Mouse (Mus musculus) testis, postnatal 10 days (tissue): ENCODE measurements around the gene Plxnb3.
"Not testable (repeated sequence)": the region's sequence is repeated elsewhere in the genome, so short reads cannot be mapped to it uniquely, and the experiment has no call there.

ENCODE experiments used
- DNase-seq: peaks from one replicate; pipeline ENCODE4 v3.0.0; 2021; ENCODE audit warnings: low spot score

Plxnb3 gene

DNA sequence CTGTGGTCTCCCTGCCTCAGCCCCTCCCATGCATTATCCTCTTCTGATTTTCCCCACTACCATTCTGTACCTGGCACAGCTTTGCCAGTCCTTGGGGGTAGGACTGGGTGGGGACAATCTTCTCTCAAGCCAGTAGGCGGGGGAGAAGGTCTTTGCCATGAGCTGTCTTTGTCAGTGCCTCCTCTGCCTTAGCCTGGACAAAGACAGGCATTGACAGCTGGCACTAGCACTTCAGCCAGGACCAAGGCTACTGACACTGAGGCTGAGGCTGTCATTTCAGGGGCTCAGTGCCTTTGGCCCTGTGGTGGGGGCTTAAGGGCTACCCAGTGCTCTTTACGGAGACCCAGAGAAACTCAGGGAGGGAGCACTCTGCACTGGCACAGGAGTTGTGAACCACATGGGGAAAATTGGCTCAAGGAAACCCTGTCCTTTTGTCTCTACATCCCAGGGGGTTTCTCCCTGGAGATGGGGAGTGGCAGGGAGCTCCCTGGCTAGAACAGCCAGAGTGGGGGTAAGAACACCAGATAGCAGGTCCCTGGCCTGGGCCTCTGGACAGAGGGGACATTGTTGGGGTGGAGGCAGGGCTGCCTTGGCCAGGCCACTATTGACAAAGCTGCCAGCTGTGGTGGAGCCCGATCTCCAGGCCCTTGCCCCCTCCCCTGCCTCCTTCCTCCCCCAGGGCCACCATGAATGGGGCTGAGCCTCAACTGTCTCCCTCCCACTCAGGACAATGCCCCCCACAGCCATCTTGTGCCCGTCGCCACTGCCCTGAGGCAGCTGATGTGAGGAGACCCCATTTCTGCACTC, at the start of gene Plxnb3:
Gene Plxnb3 (plus strand): TSS at position 757 of the 807 bp plus-strand sequence.
- DNase-seq, result no peak

DNA sequence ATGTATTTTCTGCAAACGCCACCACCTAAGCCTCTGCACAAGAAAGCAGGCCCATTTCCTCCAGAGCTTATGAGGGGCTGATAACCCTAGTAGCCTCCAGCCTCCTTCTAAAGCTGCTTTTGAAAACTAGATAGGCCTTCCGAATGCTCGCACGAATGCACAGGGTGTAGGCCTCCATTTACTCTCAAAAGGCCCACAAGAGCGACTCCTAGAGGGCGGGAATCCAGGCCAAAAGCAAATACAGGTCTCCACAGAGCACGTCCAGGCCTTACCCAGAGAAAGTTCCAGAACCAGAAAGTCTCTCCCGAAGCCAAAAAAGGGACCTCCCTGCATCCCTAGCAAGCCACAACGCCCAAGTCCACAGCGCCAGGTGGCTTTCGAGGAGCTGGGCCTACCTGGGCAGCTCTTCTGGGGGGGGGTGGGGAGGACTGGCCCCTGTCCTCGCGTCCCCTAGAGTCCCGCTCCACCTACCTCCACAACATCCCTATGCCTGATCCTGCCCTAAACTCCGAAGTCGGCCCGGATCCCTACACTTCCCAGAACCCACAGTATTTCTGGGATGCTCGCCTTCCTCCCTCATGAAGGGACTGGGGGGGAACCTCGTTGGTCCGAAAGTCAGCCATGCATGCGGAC, 41.3 kb upstream of the Plxnb3 start:
- DNase-seq, result peak; percentile 57

DNA sequence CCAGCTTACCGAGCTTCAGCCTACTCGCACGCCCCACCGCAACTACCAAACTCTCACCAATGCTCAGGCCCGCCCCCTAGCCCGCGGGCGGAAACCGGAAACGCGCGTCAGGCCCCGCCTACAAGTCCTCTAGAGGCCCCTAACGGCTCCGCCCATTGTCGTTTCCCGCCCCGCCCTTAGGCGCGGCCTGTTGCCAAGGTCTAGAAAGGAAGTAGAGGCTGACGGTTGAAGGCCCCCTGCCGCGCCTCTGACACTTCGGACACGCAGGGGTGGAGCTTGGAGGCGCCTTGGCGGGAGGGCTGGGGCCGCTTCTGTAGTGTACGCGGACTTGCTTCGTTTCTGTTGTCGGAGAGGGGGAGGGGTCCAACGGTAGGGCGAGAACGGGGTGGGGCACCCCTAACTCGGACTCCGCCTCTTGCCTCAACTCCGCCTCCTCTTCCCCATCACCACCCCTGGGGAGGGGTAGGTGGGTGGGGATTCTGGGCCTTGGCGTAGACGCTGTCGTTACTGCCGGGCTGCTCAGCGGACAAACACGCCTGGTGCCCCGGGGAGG, 40.7 kb upstream of the Plxnb3 start, which contains the start of the genes Bcap31 and Abcd1:
Gene Bcap31 (minus strand): TSS at position 67 of the 553 bp plus-strand sequence.
Gene Abcd1 (plus strand): TSS at position 489 of the 553 bp plus-strand sequence.
- DNase-seq, result peak; percentile 95

- DNase-seq, result peak; percentile 42
Measured at GRCm38 (mm10) chrX:73716709-73717545, 40.0 kb upstream of the Plxnb3 start.

- peak; percentile 42 for DNase-seq
Measured at GRCm38 (mm10) chrX:73717667-73718066, 39.2 kb upstream of the Plxnb3 start.

DNA sequence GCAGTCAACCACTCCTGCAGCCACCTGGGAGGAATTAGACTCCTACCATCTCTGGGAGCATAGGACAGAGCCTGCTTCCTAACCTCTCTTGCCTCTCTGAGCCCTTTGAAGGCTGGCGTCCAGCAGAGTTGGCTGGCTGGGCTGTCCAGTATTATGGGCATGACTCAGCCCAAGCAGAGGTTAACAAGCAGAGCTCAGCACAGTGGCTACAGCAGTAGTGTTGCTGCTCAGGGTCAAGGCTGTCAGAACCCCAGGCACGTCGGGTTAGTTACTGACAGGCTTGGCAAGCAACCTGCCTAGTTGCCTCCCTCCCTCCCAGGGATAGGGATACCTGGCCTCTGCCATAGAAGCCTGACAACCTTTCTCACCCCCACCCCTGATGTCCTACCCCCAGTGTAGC, 38.6 kb upstream of the Plxnb3 start:
- DNase-seq, result no peak

GRCm38 (mm10) chrX:73718686-73719362, 38.1 kb upstream of the Plxnb3 start:
- DNase-seq, result peak; percentile 55

GRCm38 (mm10) chrX:73730908-73731307, 26.0 kb upstream of the Plxnb3 start:
- DNase-seq, result no peak

GRCm38 (mm10) chrX:73738155-73738554, 18.7 kb upstream of the Plxnb3 start:
- DNase-seq, result no peak

GRCm38 (mm10) chrX:73739151-73739550, 17.7 kb upstream of the Plxnb3 start:
- DNase-seq, result no peak

DNA sequence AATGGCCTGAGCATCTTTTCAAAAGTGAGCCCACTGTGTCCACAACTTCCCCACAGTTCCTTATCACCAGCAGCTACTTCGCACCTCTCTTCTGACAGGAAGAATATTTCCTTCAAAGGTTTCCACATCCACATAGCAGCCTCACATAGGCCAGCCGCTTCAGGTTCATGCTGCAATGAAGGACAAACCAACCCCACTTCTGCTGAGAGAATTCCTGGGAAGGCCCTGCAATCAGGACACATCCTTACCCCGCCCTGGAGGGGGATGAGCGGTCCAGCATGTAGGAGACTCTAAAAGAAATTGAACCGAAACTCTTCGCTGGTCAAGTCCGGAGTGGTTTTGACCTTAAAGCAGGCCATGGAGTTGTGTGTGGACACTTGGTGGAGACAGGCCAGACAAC, 17.0 kb upstream of the Plxnb3 start:
- DNase-seq, result not testable (repeated sequence)

GRCm38 (mm10) chrX:73744774-73745481, 12.0 kb upstream of the Plxnb3 start:
- DNase-seq, result no peak

DNA sequence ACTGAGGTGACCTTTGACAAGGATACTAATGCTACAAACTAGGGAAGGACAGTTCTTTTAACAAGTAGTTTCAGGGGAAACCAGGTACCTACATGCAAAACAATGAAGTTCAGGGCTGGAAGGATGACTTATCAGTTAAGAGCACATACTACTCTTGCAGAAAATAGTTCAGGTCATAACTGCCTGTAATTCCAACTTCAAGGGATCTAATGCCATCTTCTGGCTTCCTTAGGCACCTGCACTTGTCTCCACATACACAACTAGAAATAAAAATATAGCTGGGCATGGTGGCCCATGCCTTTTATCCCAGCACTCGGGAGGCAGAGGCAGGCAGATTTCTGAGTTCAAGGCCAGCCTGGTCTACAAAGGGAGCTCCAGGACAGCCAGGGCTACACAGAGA, 7.9 kb upstream of the Plxnb3 start:
- DNase-seq, result no peak

- DNase-seq, result no peak
Measured at GRCm38 (mm10) chrX:73758611-73759290, 1.9 kb downstream of the Plxnb3 start.

- no peak for DNase-seq
Measured at GRCm38 (mm10) chrX:73765311-73765710, 8.4 kb downstream of the Plxnb3 start.

DNA sequence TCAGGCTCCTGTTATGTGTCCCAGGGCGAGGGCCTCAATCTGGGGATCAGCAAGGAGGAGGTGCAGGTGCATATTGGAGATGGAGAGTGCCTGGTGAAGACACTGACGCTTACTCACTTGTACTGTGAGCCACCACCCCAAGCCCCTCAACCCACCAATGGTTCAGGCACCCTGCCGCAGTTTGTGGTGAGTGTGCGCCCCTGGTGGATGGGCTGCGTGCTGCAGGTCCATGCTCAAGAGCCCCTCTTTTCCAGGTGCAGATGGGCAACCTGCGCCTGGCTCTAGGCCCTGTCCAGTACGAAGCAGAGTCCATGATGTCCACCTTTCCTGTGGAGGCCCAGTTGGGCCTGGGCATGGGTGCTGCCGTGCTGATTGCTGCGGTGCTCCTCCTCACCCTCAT, 10.4 kb downstream of the Plxnb3 start:
- DNase-seq, result peak; percentile 52

GRCm38 (mm10) chrX:73774168-73774760, 17.4 kb downstream of the Plxnb3 start, which contains the start of gene Srpk3:
Srpk3 (plus strand) TSS chrX:73774405.
- no peak for DNase-seq

DNA sequence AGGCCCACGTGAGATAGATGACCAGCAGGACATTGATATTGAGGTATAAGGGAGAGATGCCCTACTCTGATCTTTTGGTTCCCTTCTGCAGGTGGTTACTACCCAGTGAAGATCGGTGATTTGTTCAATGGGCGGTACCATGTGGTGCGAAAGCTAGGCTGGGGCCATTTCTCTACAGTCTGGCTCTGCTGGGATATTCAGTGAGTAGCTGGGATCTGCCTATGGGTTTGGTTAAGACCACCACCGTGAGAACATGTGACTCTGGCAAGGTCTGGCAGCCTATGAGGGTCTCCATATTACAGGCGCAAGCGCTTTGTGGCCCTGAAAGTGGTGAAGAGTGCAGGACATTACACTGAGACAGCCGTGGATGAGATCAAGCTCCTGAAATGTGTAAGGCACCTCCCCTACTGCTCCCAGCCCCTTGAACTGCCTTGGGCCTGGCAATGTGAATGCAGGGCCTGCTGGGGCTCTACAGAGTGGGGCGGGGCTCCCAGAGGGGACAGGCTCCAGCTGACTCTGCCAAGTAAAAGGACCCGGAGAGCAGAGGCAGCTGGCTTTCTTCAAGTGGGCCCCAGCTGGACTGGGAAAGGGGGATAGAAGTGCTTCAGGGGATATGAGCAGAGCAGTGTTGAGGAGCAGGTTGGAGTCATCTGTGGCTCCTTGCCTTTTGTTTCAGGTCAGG, 18.1 kb downstream of the Plxnb3 start:
- DNase-seq, result no peak

GRCm38 (mm10) chrX:73782227-73782626, 25.3 kb downstream of the Plxnb3 start:
- no peak for DNase-seq
